14 mouse cellular contexts compared by ENCODE assay signal in genomic region chr14:122003812-122004211, GRCm38 (mm10). TPM values are rescaled to one million over a fixed set of nuclear protein-coding genes. Genes with fewer than 3 reads are reported as not detected.
"Had no signal": no experiment of that assay in that cellular context is flagged by ENCODE, and none has a peak within 500 bp of the region (broad histone marks: within the 10 kb centered on the region; RNA-seq: fewer than 3 reads in every experiment).

No protein-coding gene starts in this region.

- ATAC-seq: intestine, embryonic 15.5 days; lung, postnatal 0 days had no signal

- DNase-seq: kidney, adult 2 months; kidney, postnatal 25 days; lung, adult 2 months; lung, postnatal 36 days; right cerebral cortex, postnatal 14 days had no signal

- H3K9me3 ChIP-seq: intestine, embryonic 15.5 days; kidney, embryonic 15.5 days; limb, embryonic 10.5 days; midbrain, embryonic 12.5 days had no signal

- H3K4me1 ChIP-seq: intestine, embryonic 15.5 days; limb, embryonic 10.5 days; midbrain, embryonic 12.5 days had no signal

- H3K27me3 ChIP-seq: intestine, embryonic 15.5 days; kidney, embryonic 15.5 days; midbrain, embryonic 12.5 days had no signal

- H3K36me3 ChIP-seq: intestine, embryonic 15.5 days had no signal

- H3K27ac ChIP-seq: intestine, embryonic 15.5 days; kidney, embryonic 15.5 days; left cerebral cortex, adult 2 months; limb, embryonic 10.5 days; midbrain, embryonic 12.5 days had no signal

- H3K9ac ChIP-seq: intestine, embryonic 15.5 days; kidney, embryonic 15.5 days; midbrain, embryonic 12.5 days had no signal

- H3K4me2 ChIP-seq: intestine, embryonic 15.5 days; kidney, embryonic 15.5 days; midbrain, embryonic 12.5 days had no signal

- H3K4me3 ChIP-seq: intestine, embryonic 15.5 days; kidney, embryonic 15.5 days; left cerebral cortex, adult 2 months; limb, embryonic 10.5 days; midbrain, embryonic 12.5 days had no signal

RNA-seq across cellular contexts. Expression of gene Timm8a2, which starts 30.7 kb away (rescaled TPM):
- total RNA-seq: left cerebral cortex, adult 2 months had no signal
- polyA plus RNA-seq: intestine, embryonic 15.5 days; kidney, adult 2 months; kidney, embryonic 15.5 days; limb, embryonic 10.5 days; lung, adult 2 months; lung, postnatal 0 days; midbrain, embryonic 12.5 days; midbrain, postnatal 0 days; neural tube, embryonic 14.5 days; stomach, embryonic 16.5 days had no signal
